In genomic region chr2:151996229-151997189, GRCm38 (mm10) we compare ENCODE assay signal across 8 mouse cellular contexts. TPM values are rescaled to one million over a fixed set of nuclear protein-coding genes. Genes with fewer than 3 reads are reported as not detected.
DNase-seq lines count a peak whose midpoint lies in the region; ATAC-seq lines count a peak whose summit lies in the region.

TSS of gene Slc52a3 (plus strand) at chr2:151996511.

- peaks cover 28% of the 10 kb centered on the region for H3K4me1 ChIP-seq in hindbrain, embryonic 12.5 days

- DNase-seq in MN1 (ENCODE audit: low spot score), result peak; percentile 74
- peak; percentile 58 for DNase-seq in cerebellum, adult 9-11 months
- peak; percentile 34 to 89 for DNase-seq in frontal cortex, adult 2 months (ENCODE audit: extremely low spot score in 1 of 2, low spot score in 1 of 2)
- peak; percentile 76 to 78 for DNase-seq in layer of hippocampus, postnatal 14 days (ENCODE audit: low spot score in 2 of 2)
- DNase-seq in lung, postnatal 14 days, result peak; percentile 96
- DNase-seq in retina, postnatal 7 days (ENCODE audit: low read depth, low spot score), result peak; percentile 68
- peak; percentile 91 for DNase-seq in urinary bladder, adult 2 months (ENCODE audit: low spot score)

- H3K4me2 ChIP-seq in hindbrain, embryonic 12.5 days (replicated peaks), result peak within 1 kb of the TSS; percentile 2; the same call in 1 of the 2 replicates

- WGBS in hindbrain, embryonic 12.5 days, result 10% methylated on average over 35 of the region's 35 CpGs

- H3K27ac ChIP-seq in hindbrain, embryonic 12.5 days, result no peak within 1 kb of the TSS

- no peak within 1 kb of the TSS for H3K4me3 ChIP-seq in hindbrain, embryonic 12.5 days

- H3K9me3 ChIP-seq in hindbrain, embryonic 12.5 days (replicated peaks), result no peaks in the 10 kb centered on the region

- no peaks in the 10 kb centered on the region for H3K36me3 ChIP-seq in hindbrain, embryonic 12.5 days

- no peak within 1 kb of the TSS for H3K9ac ChIP-seq in hindbrain, embryonic 12.5 days

- ATAC-seq in hindbrain, embryonic 12.5 days (ENCODE audit: low FRiP score), result no peak

- peaks cover 66% of the 10 kb centered on the region for H3K27me3 ChIP-seq in hindbrain, embryonic 12.5 days

RNA-seq across cellular contexts. Expression of gene Slc52a3, which starts in this region (rescaled TPM):
- polyA plus RNA-seq in frontal cortex, adult 2 months (2012; rRNA removed), result 3.2 and 3.8 TPM in 2 replicates
- polyA plus RNA-seq in hindbrain, embryonic 12.5 days (2016; fragmentation: Nextera tagmentation; extraction: Ambion mirVana), result 1.5 TPM in 2 replicates
- total RNA-seq in layer of hippocampus, postnatal 14 days (2021), result 1 to 10 TPM; 3.2 to 3.7 TPM
- 34.0 and 37.1 TPM in 2 replicates for polyA plus RNA-seq in urinary bladder, adult 2 months (2012; rRNA removed)
